Mouse (Mus musculus) embryonic facial prominence, embryonic 15.5 days (tissue): ENCODE results near the gene Phgr1. TPM values are rescaled to one million over a fixed set of nuclear protein-coding genes. Genes with fewer than 3 reads are reported as not detected.
A peak's percentile ranks its signal among the peaks of the same experiment; 100 is the strongest.

ENCODE experiments used
- ATAC-seq: fragments of 200-750 bp; cut with Nextera tagmentation; 2 replicates; pipeline ENCODE4 v1.8.0; 2017; ENCODE audit warnings: low read depth, moderate TSS enrichment; ENCODE audit not compliant: insufficient number of reproducible peaks, low FRiP score, low TSS enrichment
- H3K27ac ChIP-seq: fragments of 300-500 bp; sonication (generic); replicated peaks from 2 replicates; pipeline ENCODE4 v1.5.1; 2015; ENCODE audit warnings: mild to moderate bottlenecking, inconsistent platforms
- H3K27me3 ChIP-seq: fragments of 300-500 bp; sonication (generic); 2 replicates; pipeline ENCODE4 v1.6.1; 2015; ENCODE audit warnings: inconsistent platforms
- H3K36me3 ChIP-seq: fragments of 300-500 bp; sonication (generic); 2 replicates; pipeline ENCODE4 v1.6.1; 2015; ENCODE audit warnings: mild to moderate bottlenecking, inconsistent platforms
- H3K4me1 ChIP-seq: fragments of 300-500 bp; sonication (generic); 2 replicates; pipeline ENCODE4 v1.6.1; 2015; ENCODE audit warnings: inconsistent platforms
- H3K4me2 ChIP-seq: fragments of 300-500 bp; sonication (generic); replicated peaks from 2 replicates; pipeline ENCODE4 v1.6.1; 2015; ENCODE audit warnings: mild to moderate bottlenecking, inconsistent platforms
- H3K4me3 ChIP-seq: fragments of 300-500 bp; sonication (generic); replicated peaks from 2 replicates; pipeline ENCODE4 v1.5.1; 2015; ENCODE audit warnings: mild to moderate bottlenecking, inconsistent platforms
- H3K9ac ChIP-seq: fragments of 300-500 bp; sonication (generic); 2 replicates; pipeline ENCODE4 v1.6.1; 2015; ENCODE audit warnings: inconsistent platforms
- H3K9me3 ChIP-seq: fragments of 300-500 bp; sonication (generic); replicated peaks from 2 replicates; pipeline ENCODE4 v1.6.1; 2016; ENCODE audit warnings: inconsistent platforms
- WGBS: fragments of 180-500 bp; shearing (Covaris S2); methylation state at CpG from one replicate; pipeline ENCODE4 v1.1.7; 2015; 5-methylcytosine and 5-hydroxymethylcytosine counted together
- polyA plus RNA-seq: library from polyadenylated mRNA; unstranded; fragments of >200 nt; fragmentation: Nextera tagmentation; extraction: Ambion mirVana; gene quantifications from 2 replicates; pipeline ENCODE4 v1.2.1, GENCODE M21; 2015

Gene Phgr1
- polyA plus RNA-seq, 1 experiment from 2014 or later: 4.2 TPM

DNA sequence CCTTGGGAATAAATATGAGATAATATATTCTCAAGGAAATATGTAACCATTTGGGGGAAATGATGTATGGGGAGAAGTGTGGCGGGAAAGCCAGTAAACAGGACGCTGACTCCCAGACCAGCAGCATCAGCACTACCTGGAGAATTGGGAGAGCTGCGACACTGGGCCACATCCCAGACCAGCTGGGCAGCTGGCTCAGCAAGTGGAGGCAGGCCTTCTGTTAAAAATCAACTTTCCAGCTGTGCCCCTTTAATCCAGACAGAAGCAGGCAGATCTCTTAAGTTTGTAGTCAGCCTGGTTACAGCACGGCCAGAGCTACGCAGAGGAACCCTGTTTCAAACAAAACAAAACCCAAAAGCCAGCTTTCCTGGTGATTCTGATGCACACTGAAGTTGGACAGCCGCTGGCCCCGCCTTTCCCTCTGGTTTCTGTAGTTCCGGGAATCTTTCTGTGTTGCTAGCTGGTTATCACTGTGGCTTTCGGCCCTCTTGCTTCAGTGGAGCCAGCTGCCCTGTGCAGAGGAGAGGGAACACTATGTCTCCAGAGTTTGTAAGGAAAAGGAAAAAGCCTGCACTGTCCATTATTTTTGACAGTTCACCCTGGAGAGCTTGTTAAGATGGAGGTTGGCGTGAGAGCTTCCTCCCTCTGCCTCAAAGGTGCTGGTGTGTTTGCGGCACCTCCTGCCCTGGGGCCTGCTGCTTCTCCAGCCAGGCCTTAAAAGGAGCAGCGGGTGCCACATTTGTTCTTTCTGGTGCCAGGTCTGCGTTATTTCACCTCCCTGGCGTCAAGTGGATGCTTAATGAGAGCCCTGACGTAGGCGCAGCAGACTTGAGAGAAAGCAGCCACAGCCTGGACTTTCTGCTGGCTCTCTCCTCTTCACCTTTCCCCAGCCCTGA lies 20.4 kb upstream of the Phgr1 start:
- no peaks in the 10 kb centered on the region for H3K9me3 ChIP-seq
- H3K27ac ChIP-seq: no peak overlapping the region
- H3K27me3 ChIP-seq: no peaks in the 10 kb centered on the region
- no peaks in the 10 kb centered on the region for H3K36me3 ChIP-seq
- H3K9ac ChIP-seq: no peak overlapping the region
- H3K4me2 ChIP-seq: no peak overlapping the region
- ATAC-seq: no peak
- WGBS: 64% methylated on average over 16 of the region's 16 CpGs
- H3K4me3 ChIP-seq: no peak overlapping the region
- H3K4me1 ChIP-seq: peaks cover 43% of the 10 kb centered on the region

DNA sequence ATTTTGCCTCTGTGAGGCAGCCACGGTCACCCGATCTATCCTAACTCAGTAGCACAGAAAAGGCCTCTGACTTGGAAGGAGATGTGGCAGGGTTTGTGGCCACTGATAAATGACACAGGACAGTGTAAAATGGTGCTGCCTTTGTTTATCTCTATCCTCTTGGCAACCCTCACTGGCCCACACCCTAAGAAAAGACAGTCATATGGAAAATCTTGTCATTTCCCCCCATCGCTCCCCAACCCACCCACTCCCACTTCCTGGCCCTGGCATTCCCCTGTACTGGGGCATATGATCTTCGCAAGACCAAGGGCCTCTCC lies 19.8 kb upstream of the Phgr1 start:
- H3K9me3 ChIP-seq: no peaks in the 10 kb centered on the region
- H3K4me1 ChIP-seq: peaks cover 42% of the 10 kb centered on the region
- H3K36me3 ChIP-seq: no peaks in the 10 kb centered on the region
- H3K4me2 ChIP-seq: no peak overlapping the region
- H3K27ac ChIP-seq: no peak overlapping the region
- no peak overlapping the region for H3K4me3 ChIP-seq
- H3K27me3 ChIP-seq: no peaks in the 10 kb centered on the region
- no peak overlapping the region for H3K9ac ChIP-seq
- ATAC-seq: no peak
- WGBS: 76% methylated on average over 4 of the region's 4 CpGs

DNA sequence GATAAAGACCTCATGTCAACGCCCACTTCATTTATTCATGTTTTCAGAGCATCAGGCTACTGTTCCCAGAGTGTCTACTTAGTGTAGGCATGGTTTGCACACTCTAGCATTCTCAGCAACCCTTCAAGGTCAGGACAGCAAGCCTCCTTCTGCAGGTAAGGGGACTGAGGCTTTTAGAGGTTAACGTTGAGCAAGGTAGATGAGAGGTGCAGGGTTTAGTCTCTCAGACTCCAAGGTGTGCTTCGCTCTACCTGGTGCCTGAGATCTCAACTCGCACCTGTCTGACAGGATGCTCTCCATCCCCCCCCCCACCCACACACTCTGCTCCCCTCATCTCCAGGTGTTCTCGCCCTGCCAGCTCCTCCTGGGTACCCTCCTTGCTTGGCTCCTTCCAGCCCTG lies 18.4 kb upstream of the Phgr1 start:
- H3K4me1 ChIP-seq: peaks cover 45% of the 10 kb centered on the region
- H3K4me2 ChIP-seq: no peak overlapping the region
- 85% methylated on average over 5 of the region's 5 CpGs for WGBS
- H3K27ac ChIP-seq: no peak overlapping the region
- no peak overlapping the region for H3K9ac ChIP-seq
- H3K27me3 ChIP-seq: no peaks in the 10 kb centered on the region
- H3K4me3 ChIP-seq: no peak overlapping the region
- no peaks in the 10 kb centered on the region for H3K9me3 ChIP-seq
- no peaks in the 10 kb centered on the region for H3K36me3 ChIP-seq
- ATAC-seq: no peak

DNA sequence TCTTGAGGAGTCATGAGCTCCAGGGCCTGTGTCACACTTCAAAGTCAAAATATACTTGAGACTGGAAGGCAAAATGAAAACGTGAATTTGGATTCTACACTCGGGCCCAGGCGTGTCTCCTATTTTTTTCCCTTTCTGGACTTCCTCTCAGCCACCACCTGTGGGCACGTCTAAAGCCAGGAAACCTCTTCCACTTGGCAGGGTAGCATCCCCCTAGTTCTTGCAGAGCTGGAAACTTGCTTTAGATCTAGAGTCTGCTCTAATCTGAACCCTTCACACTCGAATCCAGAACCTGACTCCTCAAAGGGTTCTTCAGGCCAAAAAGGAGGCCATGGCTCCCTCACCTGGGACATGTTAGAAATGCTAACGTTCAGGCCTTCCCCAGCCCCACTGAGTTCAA lies 17.2 kb upstream of the Phgr1 start:
- no peak overlapping the region for H3K27ac ChIP-seq
- H3K4me2 ChIP-seq: no peak overlapping the region
- no peak for ATAC-seq
- H3K27me3 ChIP-seq: no peaks in the 10 kb centered on the region; the same call in 1 of the 2 replicates
- WGBS: 72% methylated on average over 6 of the region's 6 CpGs
- no peak overlapping the region for H3K4me3 ChIP-seq
- H3K36me3 ChIP-seq: no peaks in the 10 kb centered on the region
- peaks cover 39% of the 10 kb centered on the region for H3K4me1 ChIP-seq
- no peak overlapping the region for H3K9ac ChIP-seq
- H3K9me3 ChIP-seq: no peaks in the 10 kb centered on the region

DNA sequence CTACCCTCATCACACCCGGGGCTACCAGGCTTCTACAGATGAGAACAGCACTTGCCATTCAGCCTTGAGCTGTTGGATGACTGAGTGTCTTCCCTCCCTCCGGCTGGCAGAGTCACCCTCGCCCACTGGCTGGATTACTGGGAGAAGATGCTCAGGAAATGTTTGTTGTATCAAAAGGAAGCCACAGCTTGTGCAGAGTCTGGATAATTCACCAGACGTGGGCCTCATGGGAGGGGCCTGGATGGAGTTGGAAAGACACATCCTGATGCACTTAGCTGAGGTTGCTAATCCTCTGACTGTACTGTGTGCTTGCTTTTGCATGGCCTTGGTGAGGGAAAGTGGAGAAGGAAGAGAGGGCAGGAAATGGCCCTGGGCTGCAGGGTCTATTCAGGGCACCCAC lies 16.5 kb upstream of the Phgr1 start:
- H3K4me3 ChIP-seq: no peak overlapping the region
- ATAC-seq: no peak
- 56% methylated on average over 4 of the region's 4 CpGs for WGBS
- H3K4me1 ChIP-seq: peaks cover 37% of the 10 kb centered on the region
- H3K27ac ChIP-seq: no peak overlapping the region
- no peak overlapping the region for H3K4me2 ChIP-seq
- no peaks in the 10 kb centered on the region; the same call in 1 of the 2 replicates for H3K27me3 ChIP-seq
- H3K9ac ChIP-seq: no peak overlapping the region
- no peaks in the 10 kb centered on the region for H3K9me3 ChIP-seq
- no peaks in the 10 kb centered on the region for H3K36me3 ChIP-seq

DNA sequence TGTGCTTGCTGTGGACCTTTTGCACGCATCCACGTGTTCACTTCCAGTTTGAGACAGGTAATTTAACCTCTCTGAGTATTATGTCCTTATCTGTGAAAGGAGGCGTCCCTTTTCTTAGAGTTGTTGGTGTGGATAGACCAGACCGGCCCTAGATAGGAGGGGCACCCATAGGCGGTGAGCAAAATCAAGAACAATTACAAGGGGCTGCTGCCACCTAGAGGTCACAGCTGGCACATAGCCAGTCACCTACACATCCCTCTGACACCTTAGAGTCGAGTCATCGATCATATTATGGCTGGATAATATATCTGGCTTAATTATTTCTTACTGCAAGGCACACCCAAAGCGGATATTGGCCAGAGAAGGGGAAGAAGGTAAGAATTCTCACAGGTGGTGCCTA lies 12.7 kb upstream of the Phgr1 start:
- Histone ChIP-seq H3K4me3 (no peak overlapping the region), H3K27me3 (no peaks in the 10 kb centered on the region; the same call in 1 of the 2 replicates), H3K9ac (no peak overlapping the region), H3K27ac (no peak overlapping the region), H3K9me3 (no peaks in the 10 kb centered on the region), H3K4me2 (no peak overlapping the region), H3K4me1 (peaks cover 56% of the 10 kb centered on the region), H3K36me3 (no peaks in the 10 kb centered on the region)
- ATAC-seq: no peak
- WGBS: 15% methylated on average over 8 of the region's 8 CpGs

DNA sequence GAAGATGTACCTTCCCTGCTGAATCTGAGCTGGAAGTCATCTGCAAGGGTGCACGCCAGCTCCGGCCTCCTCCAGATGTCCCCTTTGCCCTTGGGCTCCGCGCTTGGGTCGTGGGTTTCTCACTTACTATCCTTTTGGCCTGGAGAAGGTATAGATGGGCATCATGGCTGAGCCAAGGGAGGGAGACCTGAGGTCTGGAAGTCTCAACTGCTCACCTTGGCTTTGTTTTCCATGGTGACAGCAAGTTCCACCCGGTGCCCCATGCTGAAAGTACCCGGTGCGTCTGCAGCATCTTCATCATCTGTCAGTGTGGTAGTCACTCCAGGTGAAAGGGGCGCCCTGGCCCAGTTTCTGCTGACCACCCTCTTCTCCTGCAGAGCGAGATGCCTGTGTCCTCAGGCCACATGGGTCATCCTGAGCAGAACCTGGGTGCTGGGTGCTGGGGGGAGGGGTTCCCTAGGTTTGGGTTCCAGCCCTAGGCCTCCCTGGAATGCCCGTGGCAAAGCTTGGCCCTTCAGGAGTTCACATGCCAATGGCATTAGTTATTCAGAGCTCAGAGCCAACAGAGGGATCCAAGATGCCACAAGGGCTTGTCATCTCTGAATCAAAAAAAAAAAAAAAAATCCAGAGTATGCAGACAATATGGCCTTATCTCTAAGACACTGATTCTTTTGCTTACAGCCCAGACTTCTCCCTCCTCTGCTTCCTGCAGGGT lies 12.1 kb upstream of the Phgr1 start:
- 78% methylated on average over 11 of the region's 11 CpGs for WGBS
- no peaks in the 10 kb centered on the region for H3K36me3 ChIP-seq
- H3K27me3 ChIP-seq: no peaks in the 10 kb centered on the region; the same call in 1 of the 2 replicates
- no peak overlapping the region for H3K27ac ChIP-seq
- ATAC-seq: no peak
- H3K9me3 ChIP-seq: no peaks in the 10 kb centered on the region
- H3K9ac ChIP-seq: no peak overlapping the region
- peaks cover 56% of the 10 kb centered on the region for H3K4me1 ChIP-seq
- no peak overlapping the region for H3K4me2 ChIP-seq
- H3K4me3 ChIP-seq: no peak overlapping the region

DNA sequence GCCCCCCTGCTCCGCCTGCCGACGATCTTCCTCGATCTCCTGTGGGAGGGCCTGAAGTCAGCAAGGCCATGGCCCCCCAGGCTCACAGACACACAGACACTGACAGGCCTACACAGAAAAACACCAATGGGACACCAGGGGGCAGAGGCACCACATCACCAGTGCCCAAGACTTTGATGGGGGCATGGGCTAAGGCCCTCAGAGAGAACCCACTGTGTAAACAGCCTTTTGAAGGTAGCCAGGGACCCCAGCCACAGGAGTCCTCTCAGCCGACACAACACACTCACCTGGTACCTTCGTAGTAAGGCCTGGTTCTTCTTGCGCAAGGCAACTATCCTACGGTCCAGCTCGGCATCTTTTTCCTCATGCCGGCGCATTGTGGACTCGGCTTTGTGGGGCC lies 11.2 kb upstream of the Phgr1 start:
- Histone ChIP-seq H3K4me2 (peak overlapping the region; percentile 50), H3K4me3 (no peak overlapping the region), H3K9me3 (no peaks in the 10 kb centered on the region), H3K27me3 (no peaks in the 10 kb centered on the region; the same call in 1 of the 2 replicates), H3K36me3 (no peaks in the 10 kb centered on the region), H3K9ac (no peak overlapping the region), H3K27ac (peak overlapping the region; percentile 91), H3K4me1 (peaks cover 56% of the 10 kb centered on the region)
- no peak for ATAC-seq
- 77% methylated on average over 12 of the region's 12 CpGs for WGBS

DNA sequence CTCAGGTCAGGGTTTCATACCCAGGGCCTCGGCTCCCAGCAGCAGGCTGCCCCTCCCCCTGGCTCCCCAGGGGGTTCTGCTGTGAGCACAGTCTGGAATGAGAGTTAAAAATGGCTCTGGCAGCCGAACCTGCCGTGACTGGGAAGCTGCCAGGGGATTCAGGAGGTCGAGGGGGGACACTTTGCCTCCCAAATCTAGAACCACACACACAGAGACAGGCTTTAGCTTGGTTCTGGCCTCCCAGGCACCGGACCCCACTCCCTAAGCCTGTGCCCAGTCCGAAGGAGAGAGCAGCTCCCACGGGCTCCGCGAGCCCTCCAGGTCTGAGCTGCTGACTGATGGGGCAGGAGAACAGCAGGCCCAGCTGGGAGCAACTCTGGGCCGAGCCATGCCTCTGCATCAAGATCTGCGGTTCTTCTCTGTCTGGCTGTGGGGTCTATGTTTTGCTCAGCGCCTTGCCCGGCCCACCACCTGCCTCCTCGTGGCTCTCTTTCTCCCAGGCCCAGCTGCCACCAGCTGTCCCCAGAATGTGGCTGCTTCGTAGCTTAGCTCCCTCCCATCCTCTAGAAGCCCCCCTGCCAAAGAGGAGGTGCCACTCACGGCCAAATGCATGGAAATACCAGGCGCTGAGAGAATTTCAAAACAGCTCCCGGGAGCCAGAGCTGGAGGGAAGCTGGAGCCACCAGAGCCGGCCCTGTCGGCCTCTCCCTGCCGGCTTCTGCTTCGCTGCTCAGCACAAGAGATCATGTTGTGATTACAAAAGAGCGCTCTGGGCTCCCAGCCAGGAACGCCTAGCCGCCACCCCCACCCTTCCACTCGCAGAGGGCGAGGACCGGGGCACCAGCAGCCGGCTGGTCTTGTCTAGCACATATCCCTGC lies 10.4 kb upstream of the Phgr1 start, which contains the start of gene Ccdc9b:
Gene Ccdc9b, minus strand, starts transcription at position 756 of the 878 bp plus-strand sequence.
- ATAC-seq: peak; percentile 71
- Histone ChIP-seq H3K9ac (peak within 1 kb of the TSS; percentile 21; the same call in 1 of the 2 replicates), H3K36me3 (no peaks in the 10 kb centered on the region), H3K4me3 (peak within 1 kb of the TSS; percentile 21), H3K4me2 (peak within 1 kb of the TSS; percentile 50), H3K27me3 (no peaks in the 10 kb centered on the region; the same call in 1 of the 2 replicates), H3K9me3 (no peaks in the 10 kb centered on the region), H3K27ac (peak within 1 kb of the TSS; percentile 91), H3K4me1 (peaks cover 51% of the 10 kb centered on the region)
- 4% methylated on average over 29 of the region's 29 CpGs for WGBS

DNA sequence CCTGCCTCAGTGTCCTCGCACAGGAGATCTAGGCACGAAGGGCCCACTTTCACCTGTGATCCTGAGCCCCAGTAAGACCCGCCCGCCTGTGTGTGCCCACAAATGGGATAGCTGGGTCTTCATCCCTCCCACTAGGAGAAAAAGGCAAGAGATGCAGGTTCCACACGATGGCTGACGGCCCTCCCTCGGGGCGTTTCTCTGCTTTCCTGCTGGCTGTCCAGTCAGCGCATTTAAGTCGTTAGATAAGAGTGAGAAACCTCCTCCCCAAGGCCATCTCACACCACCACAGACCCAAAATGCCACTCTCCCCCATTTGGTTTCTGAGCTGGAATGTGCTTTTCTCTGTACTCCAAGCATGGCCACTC lies 9.8 kb upstream of the Phgr1 start:
- H3K4me1 ChIP-seq: peaks cover 47% of the 10 kb centered on the region
- peak overlapping the region; percentile 21; the same call in 1 of the 2 replicates for H3K4me3 ChIP-seq
- H3K27ac ChIP-seq: peak overlapping the region; percentile 91
- ATAC-seq: no peak
- H3K4me2 ChIP-seq: peak overlapping the region; percentile 50
- H3K27me3 ChIP-seq: no peaks in the 10 kb centered on the region; the same call in 1 of the 2 replicates
- H3K9ac ChIP-seq: 0 out of 2 replicates have a peak overlapping the region, but pooled peaks have one; percentile 21
- H3K9me3 ChIP-seq: no peaks in the 10 kb centered on the region
- WGBS: 20% methylated on average over 10 of the region's 10 CpGs
- no peaks in the 10 kb centered on the region for H3K36me3 ChIP-seq

DNA sequence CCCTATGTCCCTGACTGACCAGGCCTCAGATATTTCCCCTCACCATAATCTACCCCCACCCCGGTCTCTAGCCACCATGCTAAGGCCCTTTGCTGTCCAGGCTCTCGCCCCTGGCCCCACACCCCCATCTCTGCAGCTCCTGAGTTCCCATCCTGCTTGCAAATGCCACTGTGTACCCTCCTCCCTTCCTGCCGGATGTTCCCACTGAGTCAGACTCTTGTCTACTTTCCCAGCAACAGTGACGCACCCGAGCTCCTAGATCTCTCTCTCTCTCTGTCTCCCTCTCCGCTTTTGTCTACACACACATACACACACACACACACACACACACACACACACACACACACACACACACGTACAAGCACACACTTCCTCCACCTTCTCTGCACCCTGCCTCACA lies 9.1 kb upstream of the Phgr1 start:
- no peaks in the 10 kb centered on the region for H3K36me3 ChIP-seq
- H3K9me3 ChIP-seq: no peaks in the 10 kb centered on the region
- 67% methylated on average over 7 of the region's 7 CpGs for WGBS
- no peak overlapping the region for H3K9ac ChIP-seq
- no peak for ATAC-seq
- no peak overlapping the region for H3K4me2 ChIP-seq
- H3K4me1 ChIP-seq: peaks cover 42% of the 10 kb centered on the region
- peak overlapping the region; percentile 91 for H3K27ac ChIP-seq
- H3K4me3 ChIP-seq: no peak overlapping the region
- no peaks in the 10 kb centered on the region; the same call in 1 of the 2 replicates for H3K27me3 ChIP-seq
